Mouse (Mus musculus) adipocyte (in vitro differentiated cells): ENCODE data around the gene Fhl3.
A peak's percentile ranks its signal among the peaks of the same experiment; 100 is the strongest.
"Not testable (repeated sequence)": the region's sequence is repeated elsewhere in the genome, so short reads cannot be mapped to it uniquely, and the experiment has no call there.

Source experiments
- DNase-seq: peaks from one replicate; pipeline ENCODE4 v3.0.0-alpha.2; 2016; ENCODE audit warnings: low spot score

The Fhl3 gene

DNA sequence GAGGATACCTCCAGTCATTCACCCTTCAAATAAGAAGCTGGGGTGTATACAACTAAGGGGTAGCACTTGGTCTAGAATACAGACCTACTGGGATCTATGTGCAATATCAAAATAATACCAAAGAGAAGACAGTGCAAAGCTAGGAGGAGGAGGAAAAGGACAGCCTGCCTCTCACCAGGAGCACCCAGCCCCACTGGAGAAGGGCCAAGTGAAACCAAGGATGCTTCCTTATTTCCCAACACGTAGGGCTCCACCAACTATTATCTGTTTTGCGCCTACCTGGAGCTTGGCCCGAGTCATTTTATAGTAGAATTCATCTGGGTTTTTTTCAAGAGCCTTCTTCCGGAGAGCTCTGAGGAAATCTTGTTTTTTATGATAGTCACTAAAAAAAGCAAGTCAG, 17.0 kb upstream of the Fhl3 start:
- no peak for DNase-seq

GRCm38 (mm10) chr4:124685004-124685403, 15.5 kb upstream of the Fhl3 start:
- no peak for DNase-seq

- DNase-seq = no peak
These were observed 15.0 kb upstream of the Fhl3 start for GRCm38 (mm10) chr4:124685453-124685852.

- DNase-seq = peak; percentile 85
These were observed 14.6 kb upstream of the Fhl3 start for GRCm38 (mm10) chr4:124685897-124686402.

DNA sequence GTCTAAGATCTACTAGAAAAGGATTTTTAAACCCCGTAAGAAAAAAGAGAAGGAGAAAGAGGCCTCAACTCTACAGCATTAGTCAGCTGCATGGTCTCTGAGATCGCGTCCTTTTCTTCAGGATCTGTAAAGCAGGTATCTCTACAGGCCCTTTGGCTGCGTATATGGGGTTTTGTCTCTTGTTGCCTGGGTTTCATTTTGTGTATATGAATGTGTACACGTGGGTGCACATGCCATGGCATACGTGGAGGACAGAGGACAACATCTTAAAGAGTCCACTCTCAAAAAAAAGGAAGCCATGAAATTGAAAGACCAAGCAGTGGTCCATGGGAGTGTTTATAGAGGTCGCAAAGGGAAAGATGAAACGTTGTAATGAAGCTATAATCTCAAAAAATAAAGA, 9.0 kb upstream of the Fhl3 start:
- no peak for DNase-seq

GRCm38 (mm10) chr4:124692416-124692861, 8.1 kb upstream of the Fhl3 start:
- DNase-seq = no peak

DNA sequence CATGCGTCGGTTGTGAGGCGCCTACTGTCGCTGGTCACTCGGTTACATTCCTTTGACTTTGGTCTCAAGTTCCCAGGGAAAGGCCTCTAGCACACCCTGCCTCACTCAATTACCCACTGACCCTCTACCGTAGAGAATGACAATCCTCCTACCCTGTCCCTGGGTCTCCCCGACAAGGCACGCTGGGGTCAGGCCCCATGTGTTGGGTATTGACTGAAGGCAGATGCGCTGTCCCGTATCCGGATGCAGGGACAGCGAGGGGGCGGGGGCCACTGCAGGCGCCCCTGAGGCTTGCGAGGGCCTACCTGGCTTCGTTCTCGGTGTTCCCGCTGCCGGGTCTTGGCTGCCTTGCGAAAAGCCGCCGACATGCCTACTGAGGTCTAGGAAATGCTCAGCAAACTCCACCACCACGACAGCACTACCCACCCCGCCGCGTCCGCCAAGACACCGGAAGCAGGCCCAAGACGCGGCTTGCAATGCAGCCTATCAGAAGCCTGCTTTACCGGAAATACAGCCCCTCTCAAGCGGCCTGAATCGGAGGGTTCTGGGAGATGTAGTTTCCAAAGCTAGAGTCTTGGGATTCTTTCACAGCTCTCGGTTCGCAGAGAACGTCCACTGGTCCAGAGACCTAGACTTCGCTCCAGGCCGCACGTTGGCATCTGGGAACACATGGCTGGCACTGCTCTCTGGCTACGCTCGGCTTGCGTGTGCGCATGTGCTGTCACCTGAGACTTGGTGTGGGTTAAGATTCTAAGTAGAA, 7.2 kb upstream of the Fhl3 start, which contains the start of gene Utp11:
Gene Utp11 (minus strand): TSS at position 466 of the 760 bp plus-strand sequence.
- DNase-seq = peak; percentile 93

DNA sequence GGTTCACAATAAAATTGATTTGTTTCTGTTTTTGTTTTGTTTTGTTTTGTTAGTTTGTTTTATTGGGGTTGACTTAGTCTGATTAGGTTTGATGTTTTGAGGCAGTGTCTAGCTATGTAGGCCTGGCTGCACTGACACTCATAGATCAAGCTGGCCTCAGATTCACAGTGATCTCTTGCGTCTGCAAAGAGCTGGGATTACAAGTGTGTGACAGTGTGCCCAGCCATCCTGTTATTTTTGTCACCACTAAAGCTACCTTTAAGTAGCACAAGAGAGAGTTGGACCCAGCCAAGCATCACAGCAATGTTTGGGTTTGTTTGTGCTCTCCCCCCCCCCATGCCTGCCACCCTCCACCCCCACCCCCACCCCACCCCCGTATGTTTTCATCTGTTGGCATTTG, 5.9 kb upstream of the Fhl3 start:
- no peak for DNase-seq

- DNase-seq = no peak
These were observed 4.5 kb upstream of the Fhl3 start for GRCm38 (mm10) chr4:124695786-124696516.

DNA sequence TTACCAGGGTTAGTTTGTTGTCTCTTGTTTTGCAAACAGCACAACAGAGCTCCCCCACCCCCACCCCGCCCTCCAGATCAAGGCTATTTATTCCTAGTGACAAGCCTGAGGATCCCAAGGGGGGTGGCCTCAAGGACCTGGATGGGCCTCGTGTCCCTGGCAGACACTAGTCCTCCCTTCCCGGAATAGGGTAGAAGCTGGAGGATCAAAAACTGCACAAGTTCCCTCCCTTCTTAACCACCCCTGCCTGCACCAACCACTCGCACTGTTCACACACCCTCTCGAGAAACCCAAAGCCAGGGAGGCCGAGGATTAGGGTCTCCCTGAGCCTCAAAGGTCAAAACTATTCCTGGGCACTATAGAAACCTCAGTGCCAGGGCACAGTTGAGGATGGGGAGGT, 710 bp upstream of the Fhl3 start:
- peak; percentile 73 for DNase-seq

GRCm38 (mm10) chr4:124701052-124701845, 748 bp downstream of the Fhl3 start:
- DNase-seq = peak; percentile 65

- DNase-seq = no peak
These were observed 1.4 kb downstream of the Fhl3 start for GRCm38 (mm10) chr4:124701916-124702315.

- DNase-seq = no peak
These were observed 2.9 kb downstream of the Fhl3 start for GRCm38 (mm10) chr4:124703406-124703805.

DNA sequence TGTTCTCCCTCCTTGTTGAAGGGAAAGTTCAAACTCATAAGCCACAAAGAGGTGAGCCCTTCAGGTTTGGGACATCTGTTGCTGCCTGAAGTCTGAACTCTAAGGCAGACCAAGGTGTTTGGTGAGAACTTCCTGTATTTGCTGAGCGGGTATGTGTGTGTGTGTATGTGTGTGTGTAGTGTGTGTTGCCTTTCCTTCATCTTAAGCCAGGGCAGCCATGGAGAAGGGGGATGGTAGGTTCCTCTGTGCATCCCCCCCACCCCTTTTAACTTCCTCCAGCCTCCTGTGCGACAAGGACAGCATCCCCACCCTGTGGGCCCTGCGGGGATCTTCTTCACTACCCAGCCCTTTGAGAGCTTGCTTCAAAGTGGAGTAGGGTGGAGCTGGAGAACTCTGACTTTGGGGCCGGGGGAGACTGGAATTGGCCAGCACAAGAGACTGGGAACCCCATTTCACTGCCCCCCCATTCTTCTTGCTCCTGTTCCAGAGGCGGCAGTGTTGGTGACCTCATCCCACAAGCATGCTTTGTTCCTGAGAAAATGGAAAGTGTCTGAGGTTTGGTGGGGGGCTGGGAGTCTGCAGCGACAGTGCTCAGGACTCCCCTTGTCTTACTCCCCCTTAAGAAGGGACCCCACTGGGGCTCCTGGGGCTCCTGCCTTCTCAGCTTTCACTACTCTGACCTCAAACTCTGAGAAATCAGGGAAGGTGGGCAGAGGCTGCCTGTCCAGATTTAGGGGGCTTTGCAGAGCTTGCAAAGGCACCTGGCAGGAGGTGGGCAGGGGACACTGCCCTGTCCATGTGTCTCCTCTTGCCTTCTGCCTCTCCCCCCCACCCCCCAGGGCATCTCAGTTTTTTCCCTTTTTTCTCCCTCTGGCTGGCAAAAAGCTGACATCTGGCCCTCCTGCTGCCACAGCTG, 3.6 kb downstream of the Fhl3 start:
- no peak for DNase-seq

- no peak for DNase-seq
These were observed 4.4 kb downstream of the Fhl3 start for GRCm38 (mm10) chr4:124704797-124705474.

- no peak for DNase-seq
These were observed 5.3 kb downstream of the Fhl3 start for GRCm38 (mm10) chr4:124705661-124706269.

GRCm38 (mm10) chr4:124707381-124708199, 7.1 kb downstream of the Fhl3 start:
- not testable (repeated sequence) for DNase-seq

DNA sequence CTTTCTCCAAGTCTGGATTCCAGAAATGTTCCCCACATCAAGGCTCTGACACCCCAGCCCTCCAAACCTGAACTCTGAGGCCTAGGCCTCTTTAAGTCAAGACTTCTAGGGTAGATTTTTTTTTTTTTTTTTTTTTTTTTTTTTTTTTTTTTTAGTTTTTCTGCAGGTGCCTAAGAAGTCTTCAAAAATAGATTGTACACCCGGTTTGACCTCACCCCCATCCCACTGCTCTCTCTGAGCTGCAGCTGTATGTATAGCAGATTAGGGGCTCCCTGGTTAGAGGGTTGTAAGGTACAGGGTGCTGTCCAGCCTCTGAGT, 7.7 kb downstream of the Fhl3 start:
- DNase-seq = not testable (repeated sequence)
